Mouse (Mus musculus) forebrain, postnatal 0 days (tissue): ENCODE results near the gene Thbs4. TPM values are rescaled to one million over a fixed set of nuclear protein-coding genes. Genes with fewer than 3 reads are reported as not detected.

Experiments
- ATAC-seq: fragments of 200-750 bp; cut with Nextera tagmentation; 2 replicates; pipeline ENCODE4 v1.8.0; 2017; ENCODE audit warnings: mild to moderate bottlenecking, moderate library complexity
- DNase-seq: peaks from one replicate; pipeline ENCODE4 v3.0.0-alpha.2; 2015
- H3K27ac ChIP-seq: fragments of 300-500 bp; sonication (generic); 2 replicates; pipeline ENCODE4 v1.5.1; 2014; ENCODE audit warnings: low read depth, mild to moderate bottlenecking, antibody characterized with exemption, low read length, moderate library complexity, mixed read lengths
- H3K27me3 ChIP-seq: fragments of 300-500 bp; sonication (generic); 2 replicates; pipeline ENCODE4 v1.6.1; 2014; ENCODE audit warnings: mild to moderate bottlenecking, low read length, mixed read lengths; ENCODE audit not compliant: insufficient read depth
- H3K36me3 ChIP-seq: fragments of 300-500 bp; sonication (generic); 2 replicates; pipeline ENCODE4 v1.6.1; 2014; ENCODE audit warnings: mild to moderate bottlenecking, moderate library complexity; ENCODE audit not compliant: insufficient read depth
- H3K4me1 ChIP-seq: fragments of 300-500 bp; sonication (generic); 2 replicates; pipeline ENCODE4 v1.6.1; 2014; ENCODE audit warnings: antibody characterized with exemption; ENCODE audit not compliant: insufficient read depth
- H3K4me2 ChIP-seq: fragments of 300-500 bp; sonication (generic); 2 replicates; pipeline ENCODE4 v1.6.1; 2014; ENCODE audit warnings: low read depth, mild to moderate bottlenecking, moderate library complexity
- H3K4me3 ChIP-seq: fragments of 300-500 bp; sonication (generic); 2 replicates; pipeline ENCODE4 v1.5.1; 2014; ENCODE audit warnings: low read depth, low read length, mixed read lengths
- H3K9ac ChIP-seq: fragments of 300-500 bp; sonication (generic); 2 replicates; pipeline ENCODE4 v1.6.1; 2014; ENCODE audit warnings: mild to moderate bottlenecking
- H3K9me3 ChIP-seq: fragments of 300-500 bp; sonication (generic); 2 replicates; pipeline ENCODE4 v1.6.1; 2016; ENCODE audit warnings: low read length
- CTCF ChIP-seq: sonication (generic); IDR thresholded peaks from 2 replicates; pipeline ENCODE4 v1.5.1; 2016; ENCODE audit warnings: antibody characterized with exemption, control low read depth, low read depth
- WGBS: fragments of 180-500 bp; shearing (Covaris S2); extraction: QIAGEN DNeasy Blood & Tissue Kit; methylation state at CpG from one replicate; pipeline ENCODE4 v1.1.7; 2014; 5-methylcytosine and 5-hydroxymethylcytosine counted together
- polyA plus RNA-seq: library from polyadenylated mRNA; unstranded; fragments of >200 nt; fragmentation: Nextera tagmentation; extraction: Ambion mirVana; gene quantifications from 2 replicates; pipeline ENCODE4 v1.2.1, GENCODE M21; 2015
- total RNA-seq: library from RNA; depleted of rRNA; stranded (reverse); fragments of >200 nt; gene quantifications from 2 replicates; pipeline ENCODE4 v1.2.3, GENCODE M21; 2014

Thbs4 gene
- total and polyA plus RNA-seq, 2 experiments from 2014 or later, result 0.24 to 0.96 TPM

GRCm38 (mm10) chr13:92736516-92737300 is 57.9 kb downstream of the Thbs4 start:
- WGBS, result 31% methylated on average over 11 of the region's 11 CpGs
- no peaks in the 10 kb centered on the region for H3K27me3 ChIP-seq
- peaks cover 12% of the 10 kb centered on the region; the same call in 1 of the 2 replicates for H3K4me1 ChIP-seq
- H3K36me3 ChIP-seq, result no peaks in the 10 kb centered on the region
- H3K4me2 ChIP-seq, result no peak overlapping the region
- DNase-seq (peak; percentile 79), ATAC-seq (peak; percentile 52)
- H3K9me3 ChIP-seq, result no peaks in the 10 kb centered on the region
- TF ChIP-seq CTCF, result no peak
- H3K9ac ChIP-seq, result no peak overlapping the region
- H3K4me3 ChIP-seq, result no peak overlapping the region
- H3K27ac ChIP-seq, result no peak overlapping the region

DNA sequence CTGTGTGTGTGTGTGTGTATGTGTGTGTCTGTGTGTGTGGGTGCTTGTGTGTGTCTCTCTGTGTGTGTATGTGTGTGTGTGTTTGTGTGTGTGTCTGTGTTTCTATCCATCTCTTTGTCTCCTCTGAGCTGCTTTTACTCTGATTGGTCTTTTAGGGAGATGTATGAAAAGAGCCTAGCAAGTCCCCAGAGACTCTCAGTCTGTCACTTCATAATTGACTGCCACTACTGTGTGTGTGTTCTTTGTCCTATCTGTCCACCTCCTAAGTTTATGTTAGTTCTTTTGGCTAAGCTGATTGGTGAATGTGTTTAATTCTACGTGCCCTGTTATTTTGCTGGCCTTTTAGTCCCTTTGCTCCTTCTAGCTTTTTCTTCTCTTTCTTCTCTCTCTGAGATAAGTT is 58.9 kb downstream of the Thbs4 start:
- DNase-seq, result no peak
- WGBS, result 27% methylated on average over 1 of the region's 1 CpGs
- Histone ChIP-seq H3K4me1 (peaks cover 12% of the 10 kb centered on the region; the same call in 1 of the 2 replicates), H3K4me3 (no peak overlapping the region), H3K9me3 (no peaks in the 10 kb centered on the region), H3K9ac (no peak overlapping the region), H3K4me2 (no peak overlapping the region), H3K36me3 (no peaks in the 10 kb centered on the region), H3K27ac (no peak overlapping the region), H3K27me3 (no peaks in the 10 kb centered on the region)
- no peak for ATAC-seq
- TF ChIP-seq CTCF, result no peak

- WGBS, result 44% methylated on average over 11 of the region's 11 CpGs
- peaks cover 12% of the 10 kb centered on the region; the same call in 1 of the 2 replicates for H3K4me1 ChIP-seq
- H3K4me2 ChIP-seq, result peak overlapping the region; percentile 15; the same call in 1 of the 2 replicates
- no peak for TF ChIP-seq CTCF
- no peaks in the 10 kb centered on the region for H3K36me3 ChIP-seq
- H3K9ac ChIP-seq, result no peak overlapping the region
- ATAC-seq (peak; percentile 73), DNase-seq (peak; percentile 80)
- H3K4me3 ChIP-seq, result no peak overlapping the region
- H3K27ac ChIP-seq, result peak overlapping the region; percentile 69
- no peaks in the 10 kb centered on the region for H3K9me3 ChIP-seq
- H3K27me3 ChIP-seq, result no peaks in the 10 kb centered on the region
Observed at GRCm38 (mm10) chr13:92733741-92734140, 60.9 kb downstream of the Thbs4 start.

GRCm38 (mm10) chr13:92733252-92733651 is 61.4 kb downstream of the Thbs4 start:
- Histone ChIP-seq H3K4me2 (peak overlapping the region; percentile 15; the same call in 1 of the 2 replicates), H3K27me3 (no peaks in the 10 kb centered on the region), H3K4me1 (peaks cover 12% of the 10 kb centered on the region; the same call in 1 of the 2 replicates), H3K4me3 (no peak overlapping the region), H3K9me3 (no peaks in the 10 kb centered on the region), H3K9ac (no peak overlapping the region), H3K36me3 (no peaks in the 10 kb centered on the region), H3K27ac (peak overlapping the region; percentile 69)
- ATAC-seq (peak; percentile 72), DNase-seq (peak; percentile 71)
- TF ChIP-seq CTCF, result peak; percentile 51
- WGBS, result 18% methylated on average over 9 of the region's 9 CpGs

- Histone ChIP-seq H3K9me3 (no peaks in the 10 kb centered on the region), H3K27ac (peak overlapping the region; percentile 59), H3K4me3 (no peak overlapping the region), H3K36me3 (no peaks in the 10 kb centered on the region), H3K27me3 (no peaks in the 10 kb centered on the region), H3K9ac (no peak overlapping the region), H3K4me2 (no peak overlapping the region), H3K4me1 (peaks cover 12% of the 10 kb centered on the region; the same call in 1 of the 2 replicates)
- WGBS, result 62% methylated on average over 5 of the region's 5 CpGs
- ATAC-seq (no peak), DNase-seq (no peak)
- no peak for TF ChIP-seq CTCF
Observed at GRCm38 (mm10) chr13:92732836-92733235, 61.8 kb downstream of the Thbs4 start.

- no peak for TF ChIP-seq CTCF
- Histone ChIP-seq H3K27ac (no peak overlapping the region), H3K4me2 (no peak overlapping the region), H3K9me3 (no peaks in the 10 kb centered on the region), H3K36me3 (no peaks in the 10 kb centered on the region), H3K4me3 (no peak overlapping the region), H3K9ac (no peak overlapping the region), H3K27me3 (no peaks in the 10 kb centered on the region), H3K4me1 (peaks cover 12% of the 10 kb centered on the region; the same call in 1 of the 2 replicates)
- WGBS, result 66% methylated on average over 6 of the region's 6 CpGs
- DNase-seq (no peak), ATAC-seq (no peak)
Observed at GRCm38 (mm10) chr13:92731811-92732210, 62.8 kb downstream of the Thbs4 start.

- Histone ChIP-seq H3K9me3 (no peaks in the 10 kb centered on the region), H3K9ac (no peak overlapping the region), H3K4me1 (0 out of 2 replicates have a peak, but pooled peaks cover 5% of the 10 kb centered on the region), H3K27me3 (no peaks in the 10 kb centered on the region), H3K4me2 (no peak overlapping the region), H3K4me3 (no peak overlapping the region), H3K27ac (no peak overlapping the region), H3K36me3 (no peaks in the 10 kb centered on the region)
- DNase-seq, result no peak
- 60% methylated on average over 13 of the region's 13 CpGs for WGBS
- no peak for ATAC-seq
- no peak for TF ChIP-seq CTCF
Observed at GRCm38 (mm10) chr13:92729811-92730210, 64.8 kb downstream of the Thbs4 start.
